Mouse (Mus musculus) forebrain, embryonic 12.5 days (tissue): ENCODE results near the gene Gm49425. TPM values are rescaled to one million over a fixed set of nuclear protein-coding genes. Genes with fewer than 3 reads are reported as not detected.
A peak's percentile ranks its signal among the peaks of the same experiment; 100 is the strongest.
"Not testable (repeated sequence)": the region's sequence is repeated elsewhere in the genome, so short reads cannot be mapped to it uniquely, and the experiment has no call there.

Source experiments
- ATAC-seq: fragments of 200-750 bp; cut with Nextera tagmentation; 2 replicates; pipeline ENCODE4 v1.8.0; 2017; ENCODE audit warnings: moderate TSS enrichment; ENCODE audit not compliant: low FRiP score
- H3K27ac ChIP-seq: fragments of 300-500 bp; sonication (generic); 2 replicates; pipeline ENCODE4 v1.5.1; 2016; ENCODE audit warnings: mild to moderate bottlenecking
- H3K27me3 ChIP-seq: fragments of 300-500 bp; sonication (generic); 2 replicates; pipeline ENCODE4 v1.6.1; 2016; ENCODE audit warnings: mild to moderate bottlenecking
- H3K36me3 ChIP-seq: fragments of 300-500 bp; sonication (generic); replicated peaks from 2 replicates; pipeline ENCODE4 v1.6.1; 2016; ENCODE audit warnings: mild to moderate bottlenecking
- H3K4me1 ChIP-seq: fragments of 300-500 bp; sonication (generic); 2 replicates; pipeline ENCODE4 v1.6.1; 2016
- H3K4me2 ChIP-seq: fragments of 300-500 bp; sonication (generic); 2 replicates; pipeline ENCODE4 v1.6.1; 2016; ENCODE audit warnings: mild to moderate bottlenecking, moderate library complexity
- H3K4me3 ChIP-seq: fragments of 300-500 bp; sonication (generic); replicated peaks from 2 replicates; pipeline ENCODE4 v1.5.1; 2016; ENCODE audit warnings: mild to moderate bottlenecking
- H3K9ac ChIP-seq: fragments of 300-500 bp; sonication (generic); 2 replicates; pipeline ENCODE4 v1.6.1; 2016; ENCODE audit warnings: mild to moderate bottlenecking
- H3K9me3 ChIP-seq: fragments of 300-500 bp; sonication (generic); 2 replicates; pipeline ENCODE4 v1.6.1; 2016
- WGBS: fragments of 180-500 bp; shearing (Covaris S2); methylation state at CpG from one replicate; pipeline ENCODE4 v1.1.7; 2016; 5-methylcytosine and 5-hydroxymethylcytosine counted together
- polyA plus RNA-seq: library from polyadenylated mRNA; unstranded; fragments of >200 nt; fragmentation: Nextera tagmentation; extraction: Ambion mirVana; gene quantifications from 2 replicates; pipeline ENCODE4 v1.2.1, GENCODE M21; 2016

Gene Gm49425
- polyA plus RNA-seq: not detected in 2 replicates

DNA sequence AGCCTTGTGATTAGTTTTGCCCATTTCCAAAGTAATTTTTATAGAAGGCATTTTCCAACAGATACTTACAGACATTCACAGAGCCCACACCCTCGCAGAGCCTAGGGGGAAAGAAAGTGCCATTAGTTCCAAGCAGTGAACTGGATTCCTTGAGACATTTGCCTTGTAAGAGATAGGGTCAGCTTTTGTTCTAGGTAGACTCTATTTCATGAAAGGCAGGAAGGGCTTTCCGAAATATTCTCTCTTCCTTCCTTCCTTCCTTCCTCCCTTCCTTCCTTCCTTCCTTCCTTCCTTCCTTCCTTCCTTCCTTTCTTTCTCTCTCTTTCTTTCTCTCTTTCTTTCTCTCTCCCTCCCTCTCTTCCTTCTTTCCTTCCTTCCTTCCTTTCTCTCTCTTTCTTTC lies at the start of gene Gm49425:
Gene Gm49425 (minus strand): TSS at position 101 of the 400 bp plus-strand sequence.
- H3K27ac ChIP-seq, H3K9ac ChIP-seq, ATAC-seq, H3K36me3 ChIP-seq, H3K4me2 ChIP-seq, H3K9me3 ChIP-seq, H3K27me3 ChIP-seq, H3K4me1 ChIP-seq, H3K4me3 ChIP-seq: not testable (repeated sequence)
- 84% methylated on average over 2 of the region's 2 CpGs for WGBS

DNA sequence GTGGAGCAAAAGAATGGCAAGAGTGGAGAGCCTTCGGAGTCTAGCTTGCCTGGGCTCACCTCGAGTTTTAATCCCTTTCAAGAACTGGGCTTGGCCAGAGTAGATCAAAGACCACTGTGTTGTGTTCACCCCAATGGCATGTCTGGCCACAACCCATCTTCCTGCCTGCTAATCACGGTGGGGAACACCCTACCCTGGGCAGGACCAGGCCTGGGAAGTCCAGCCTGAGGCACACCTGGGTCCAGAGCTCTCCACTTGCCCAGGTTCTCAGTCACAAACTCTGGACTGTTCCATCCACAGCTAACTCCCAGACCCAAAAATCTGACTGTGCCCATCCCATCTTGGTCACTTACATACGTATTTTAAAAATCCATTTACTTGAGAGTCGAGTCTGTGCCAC lies 45.8 kb upstream of the Gm49425 start, which contains the start of gene Krt90:
Gene Krt90 (minus strand): TSS at position 101 of the 400 bp plus-strand sequence.
- ATAC-seq: no peak
- H3K9me3 ChIP-seq: no peaks in the 10 kb centered on the region
- no peaks in the 10 kb centered on the region for H3K27me3 ChIP-seq
- no peak within 1 kb of the TSS for H3K27ac ChIP-seq
- H3K4me2 ChIP-seq: no peak within 1 kb of the TSS
- 65% methylated on average over 5 of the region's 5 CpGs for WGBS
- no peaks in the 10 kb centered on the region for H3K36me3 ChIP-seq
- H3K4me1 ChIP-seq: peaks cover 8% of the 10 kb centered on the region
- no peak within 1 kb of the TSS for H3K4me3 ChIP-seq
- no peak within 1 kb of the TSS for H3K9ac ChIP-seq

DNA sequence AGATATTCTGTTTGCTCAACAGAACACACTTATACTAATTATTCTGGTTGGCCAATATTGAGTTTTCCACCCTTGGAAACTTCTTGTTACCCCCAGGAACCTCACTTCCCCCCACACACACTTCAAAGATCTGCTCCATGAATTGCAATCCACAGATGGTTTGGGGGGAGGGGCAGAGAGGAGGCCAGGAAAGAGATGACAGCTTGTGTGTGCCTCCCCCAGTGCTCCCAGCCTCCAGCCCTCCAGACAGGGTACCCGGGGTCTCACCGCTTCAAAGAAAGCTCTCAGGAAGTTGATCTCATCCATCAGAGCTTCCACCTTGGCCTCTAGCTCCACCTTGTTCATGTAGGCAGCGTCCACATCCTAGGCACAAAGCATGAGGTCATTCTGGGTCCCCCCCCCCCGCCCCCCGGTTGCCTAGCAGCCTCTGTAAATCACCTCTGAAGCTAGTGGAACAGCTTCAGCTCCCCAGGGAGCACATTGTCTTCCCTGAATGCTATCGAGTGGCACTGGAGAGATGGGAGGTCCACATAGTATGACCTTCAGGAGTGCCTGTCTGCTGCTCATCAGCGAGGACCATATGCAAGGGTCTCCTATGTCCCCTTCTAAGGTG lies 41.1 kb upstream of the Gm49425 start:
- Histone ChIP-seq H3K4me2 (no peak overlapping the region), H3K27ac (no peak overlapping the region), H3K4me1 (peaks cover 15% of the 10 kb centered on the region), H3K9ac (no peak overlapping the region), H3K9me3 (no peaks in the 10 kb centered on the region), H3K27me3 (no peaks in the 10 kb centered on the region), H3K4me3 (no peak overlapping the region), H3K36me3 (no peaks in the 10 kb centered on the region)
- WGBS: 6% methylated on average over 6 of the region's 7 CpGs
- no peak for ATAC-seq

DNA sequence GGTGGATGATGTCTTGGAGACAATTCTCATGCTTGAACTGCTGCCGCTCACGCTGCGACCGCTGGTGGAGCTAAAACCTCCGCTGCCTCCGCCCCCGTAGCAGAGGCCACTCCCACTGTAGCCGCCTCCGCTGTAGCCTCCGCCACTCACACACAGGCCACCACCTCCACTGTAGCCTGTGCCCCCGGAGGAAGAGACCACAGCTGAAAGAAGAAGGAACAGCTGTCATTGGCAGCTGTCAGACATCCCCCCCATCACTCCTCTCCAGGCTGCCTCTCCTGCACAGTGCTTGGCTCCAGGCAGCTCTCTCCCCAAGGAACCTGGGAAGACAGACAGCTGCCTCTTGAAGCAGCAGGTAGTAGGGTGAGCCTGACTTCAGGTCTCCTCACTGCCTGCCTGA lies 36.1 kb upstream of the Gm49425 start:
- Histone ChIP-seq H3K4me3 (peak overlapping the region; percentile 8; the same call in 1 of the 2 replicates), H3K9me3 (no peaks in the 10 kb centered on the region), H3K36me3 (no peaks in the 10 kb centered on the region), H3K4me2 (peak overlapping the region; percentile 47), H3K27me3 (peaks cover 9% of the 10 kb centered on the region; the same call in 1 of the 2 replicates), H3K4me1 (peaks cover 17% of the 10 kb centered on the region), H3K9ac (no peak overlapping the region; the same call in 1 of the 2 replicates), H3K27ac (no peak overlapping the region)
- peak; percentile 67 for ATAC-seq
- 1% methylated on average over 10 of the region's 11 CpGs for WGBS

DNA sequence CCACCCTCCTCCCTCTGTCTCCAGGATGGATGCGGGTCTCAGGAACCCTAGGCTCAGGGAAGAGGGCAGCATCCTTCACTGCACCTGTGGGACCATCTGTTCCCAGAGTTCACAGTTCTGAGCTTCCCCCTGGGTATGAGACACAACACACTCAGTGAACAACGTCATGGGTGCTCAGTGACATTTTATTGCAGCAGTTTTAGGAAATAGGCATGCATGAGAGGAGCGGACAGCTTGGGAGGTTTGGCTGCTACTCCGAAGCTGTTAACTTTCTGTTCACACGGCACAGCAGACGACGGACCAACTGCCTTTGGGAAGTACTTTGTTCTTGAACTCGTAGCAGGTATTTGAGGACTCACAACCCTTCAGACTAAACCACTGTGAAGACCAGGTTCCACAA lies 35.1 kb upstream of the Gm49425 start:
- Histone ChIP-seq H3K27ac (no peak overlapping the region), H3K4me1 (peaks cover 10% of the 10 kb centered on the region; the same call in 1 of the 2 replicates), H3K36me3 (no peaks in the 10 kb centered on the region), H3K4me2 (no peak overlapping the region), H3K9ac (no peak overlapping the region), H3K4me3 (no peak overlapping the region), H3K27me3 (peaks cover 9% of the 10 kb centered on the region; the same call in 1 of the 2 replicates), H3K9me3 (no peaks in the 10 kb centered on the region)
- no peak for ATAC-seq
- WGBS: 88% methylated on average over 8 of the region's 8 CpGs

DNA sequence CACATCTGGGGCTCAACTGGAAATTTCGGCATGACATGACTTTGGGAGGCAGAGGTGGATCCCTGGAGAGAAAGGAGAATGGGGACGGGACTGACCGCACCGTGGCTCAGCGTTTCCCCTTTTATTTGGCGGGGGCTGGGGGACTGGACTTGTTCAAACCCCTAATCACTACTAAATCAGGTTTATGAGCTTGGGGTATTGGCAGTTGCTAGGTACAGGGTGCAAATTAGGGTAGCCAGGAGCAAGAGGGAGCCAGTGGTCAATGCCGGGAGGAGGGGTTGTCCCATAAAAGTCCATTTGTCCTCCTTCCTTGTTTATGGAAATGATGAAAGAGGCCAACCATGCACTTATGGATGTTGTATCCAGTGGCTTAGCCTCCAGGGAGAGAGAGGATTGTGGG lies 33.5 kb upstream of the Gm49425 start, which contains the start of gene Krt82:
Gene Krt82 (minus strand): TSS at position 101 of the 400 bp plus-strand sequence.
- Histone ChIP-seq H3K9ac (no peak within 1 kb of the TSS), H3K27ac (no peak within 1 kb of the TSS), H3K4me1 (peaks cover 10% of the 10 kb centered on the region; the same call in 1 of the 2 replicates), H3K27me3 (peaks cover 9% of the 10 kb centered on the region; the same call in 1 of the 2 replicates), H3K9me3 (no peaks in the 10 kb centered on the region), H3K4me3 (no peak within 1 kb of the TSS), H3K4me2 (no peak within 1 kb of the TSS), H3K36me3 (no peaks in the 10 kb centered on the region)
- WGBS: 87% methylated on average over 7 of the region's 7 CpGs
- no peak for ATAC-seq

DNA sequence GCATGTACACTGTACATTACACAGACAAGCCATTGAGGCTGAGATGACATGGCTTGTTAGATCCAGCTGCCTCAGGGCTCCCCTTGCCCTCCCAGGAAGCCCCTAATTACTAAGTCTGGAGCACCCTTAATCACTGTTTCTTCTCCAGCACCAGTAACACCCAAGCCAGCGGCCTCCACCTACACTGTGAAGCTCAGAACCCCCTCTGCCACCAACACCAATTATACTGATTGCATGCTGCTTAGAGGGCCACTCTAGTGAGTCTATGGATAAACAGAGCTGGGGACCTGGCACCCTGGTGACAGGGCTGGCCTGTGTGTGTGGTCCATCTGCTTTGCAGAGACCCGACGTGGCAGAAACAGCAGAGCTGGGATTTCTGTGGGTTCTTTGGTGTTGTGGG lies 27.4 kb upstream of the Gm49425 start:
- no peak overlapping the region for H3K9ac ChIP-seq
- no peak overlapping the region for H3K4me3 ChIP-seq
- H3K9me3 ChIP-seq: no peaks in the 10 kb centered on the region
- H3K36me3 ChIP-seq: no peaks in the 10 kb centered on the region
- no peaks in the 10 kb centered on the region for H3K27me3 ChIP-seq
- no peak overlapping the region for H3K4me2 ChIP-seq
- no peak overlapping the region for H3K27ac ChIP-seq
- ATAC-seq: no peak
- no peaks in the 10 kb centered on the region for H3K4me1 ChIP-seq
- WGBS: 60% methylated on average over 3 of the region's 3 CpGs

DNA sequence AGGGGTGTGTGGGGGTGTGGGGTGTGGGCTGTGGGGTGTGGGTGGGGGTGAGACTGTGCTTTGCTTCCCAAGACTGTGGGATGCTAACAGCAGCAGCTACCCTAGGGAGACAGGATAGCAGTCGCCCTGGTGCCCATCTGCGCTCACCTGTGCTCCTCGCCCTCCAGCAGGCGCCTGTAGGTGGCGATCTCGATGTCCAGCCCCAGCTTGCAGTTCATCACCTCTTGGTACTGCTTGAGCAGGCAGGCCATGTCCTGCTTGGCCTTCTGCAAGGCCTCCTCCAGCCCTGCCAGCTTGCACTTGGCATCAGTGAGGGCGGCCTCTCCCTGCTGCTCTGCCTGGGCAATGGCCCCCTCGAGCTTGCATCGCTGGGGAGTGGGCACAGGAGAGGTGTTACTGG lies 25.5 kb upstream of the Gm49425 start:
- ATAC-seq: no peak
- H3K36me3 ChIP-seq: no peaks in the 10 kb centered on the region
- no peaks in the 10 kb centered on the region for H3K9me3 ChIP-seq
- no peak overlapping the region for H3K4me3 ChIP-seq
- no peak overlapping the region for H3K4me2 ChIP-seq
- no peaks in the 10 kb centered on the region for H3K27me3 ChIP-seq
- no peak overlapping the region for H3K9ac ChIP-seq
- no peaks in the 10 kb centered on the region for H3K4me1 ChIP-seq
- no peak overlapping the region for H3K27ac ChIP-seq
- WGBS: 63% methylated on average over 9 of the region's 9 CpGs

DNA sequence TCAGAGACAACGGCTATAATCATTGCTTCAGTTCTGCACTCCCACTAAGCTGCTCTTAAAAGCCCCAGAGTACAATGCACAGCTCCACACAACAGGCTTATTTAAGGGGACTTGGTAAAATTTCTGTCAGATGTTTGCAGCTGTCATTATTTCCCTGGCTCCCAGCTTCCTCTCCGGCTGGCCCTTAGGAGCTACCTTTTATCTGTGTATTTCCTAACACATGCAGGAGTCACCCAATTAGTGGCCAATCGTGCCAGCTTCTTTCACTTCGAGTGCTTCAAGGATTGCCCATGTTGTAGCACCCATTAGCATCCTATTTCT lies 21.5 kb upstream of the Gm49425 start:
- H3K4me2 ChIP-seq: no peak overlapping the region
- ATAC-seq: no peak
- no peak overlapping the region for H3K4me3 ChIP-seq
- H3K27ac ChIP-seq: no peak overlapping the region
- no peak overlapping the region for H3K9ac ChIP-seq
- H3K9me3 ChIP-seq: no peaks in the 10 kb centered on the region
- WGBS: 50% methylated on average over 4 of the region's 4 CpGs
- H3K36me3 ChIP-seq: no peaks in the 10 kb centered on the region
- no peaks in the 10 kb centered on the region; the same call in 1 of the 2 replicates for H3K27me3 ChIP-seq
- H3K4me1 ChIP-seq: no peaks in the 10 kb centered on the region

DNA sequence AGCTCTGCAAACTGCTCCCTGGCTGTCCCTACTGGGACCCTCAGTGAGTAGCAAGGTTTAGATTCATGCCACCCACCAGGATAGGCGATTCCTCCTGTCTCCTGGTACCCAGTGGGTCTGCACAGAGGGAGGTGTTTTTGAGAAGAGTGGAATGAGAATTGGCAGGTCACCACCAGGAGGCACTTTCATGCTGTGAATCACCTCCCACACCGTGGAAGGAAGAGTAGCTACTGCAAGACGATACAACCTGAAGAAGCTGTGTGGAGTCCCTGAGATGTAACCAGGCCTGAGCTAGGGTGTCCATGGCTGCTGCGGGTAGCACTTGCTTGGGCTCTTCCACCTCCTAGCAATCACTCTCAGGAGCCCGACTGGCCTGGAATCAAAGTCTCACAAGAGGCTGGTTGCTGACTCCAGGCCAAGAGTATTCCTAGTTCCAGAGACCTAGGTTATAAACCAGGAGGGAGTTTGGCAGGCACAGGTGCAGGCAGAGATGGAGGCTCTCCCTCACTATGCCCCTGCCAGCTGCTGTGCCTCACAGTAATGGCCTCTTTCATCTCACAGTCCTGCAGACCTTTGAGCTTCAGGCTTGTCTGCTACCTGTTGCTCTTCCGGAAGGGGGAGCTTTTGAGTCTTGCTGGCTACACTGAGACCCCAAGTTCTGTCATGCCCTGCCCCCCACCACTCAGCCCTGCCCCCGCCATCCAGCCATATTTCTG lies 21.0 kb upstream of the Gm49425 start:
- Histone ChIP-seq H3K4me1 (no peaks in the 10 kb centered on the region), H3K4me3 (no peak overlapping the region), H3K4me2 (no peak overlapping the region), H3K9ac (no peak overlapping the region), H3K27ac (no peak overlapping the region), H3K27me3 (no peaks in the 10 kb centered on the region; the same call in 1 of the 2 replicates), H3K9me3 (no peaks in the 10 kb centered on the region), H3K36me3 (no peaks in the 10 kb centered on the region)
- WGBS: 47% methylated on average over 7 of the region's 7 CpGs
- ATAC-seq: no peak

DNA sequence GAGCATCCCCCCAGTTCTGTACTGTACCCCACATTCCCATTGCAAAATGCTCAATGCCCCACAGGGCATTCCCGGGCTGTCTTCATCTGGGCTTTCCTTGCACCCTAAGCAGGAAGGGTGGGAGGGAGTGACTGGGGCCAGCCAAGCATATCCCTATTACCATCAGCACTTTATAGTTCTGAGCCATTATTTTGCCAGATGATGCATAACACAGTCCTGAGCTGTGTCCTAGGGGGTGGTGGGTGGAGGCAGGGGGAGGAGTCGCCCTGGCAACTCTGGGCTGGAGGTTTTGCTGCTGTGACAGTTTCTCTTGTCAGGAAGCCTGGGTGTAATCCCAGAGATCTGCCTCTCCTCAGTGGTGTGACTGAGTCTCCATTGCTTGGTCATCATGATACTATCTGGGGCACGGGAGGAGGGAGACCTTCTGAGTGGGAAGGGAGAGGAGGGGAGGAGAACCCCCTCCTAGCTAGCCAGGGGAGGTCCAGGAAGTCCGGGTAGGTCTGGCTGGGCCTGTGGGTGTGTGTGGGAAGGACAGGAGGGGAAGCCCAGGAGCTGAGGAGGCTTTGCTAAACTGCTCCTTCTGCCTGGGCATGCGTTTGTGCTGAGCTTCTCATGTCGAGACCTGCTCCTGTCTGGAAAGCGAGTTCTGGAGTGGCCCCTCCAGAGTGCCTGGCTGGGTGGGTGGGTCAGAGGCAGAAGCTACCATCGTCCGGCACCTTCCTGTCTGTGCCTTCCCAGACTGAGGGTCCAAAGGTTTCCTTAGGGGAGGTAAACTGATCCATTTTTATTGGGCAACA lies 19.2 kb upstream of the Gm49425 start:
- no peak for ATAC-seq
- no peak overlapping the region for H3K9ac ChIP-seq
- no peaks in the 10 kb centered on the region; the same call in 1 of the 2 replicates for H3K27me3 ChIP-seq
- no peak overlapping the region for H3K4me3 ChIP-seq
- no peaks in the 10 kb centered on the region for H3K36me3 ChIP-seq
- WGBS: 67% methylated on average over 9 of the region's 9 CpGs
- H3K4me1 ChIP-seq: no peaks in the 10 kb centered on the region
- H3K9me3 ChIP-seq: no peaks in the 10 kb centered on the region
- no peak overlapping the region for H3K27ac ChIP-seq
- H3K4me2 ChIP-seq: no peak overlapping the region

DNA sequence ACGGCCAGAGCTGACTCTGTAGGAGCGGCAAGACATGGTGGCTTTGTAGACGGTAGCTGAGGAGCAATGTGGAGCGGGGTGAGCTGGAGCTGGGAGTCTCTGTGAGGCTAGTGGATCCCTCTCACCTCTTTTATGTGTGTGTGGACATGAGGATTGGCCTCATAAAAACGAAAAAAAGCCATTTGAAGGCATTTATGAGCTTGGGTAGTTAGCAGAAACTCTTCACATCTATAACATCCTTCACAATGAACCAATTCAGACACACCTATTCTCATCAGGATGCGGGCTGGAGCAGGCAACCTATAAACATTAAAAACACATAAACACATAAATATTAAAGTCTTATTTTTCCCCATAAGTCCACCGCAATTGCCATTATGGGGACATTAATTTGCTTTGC lies 15.7 kb upstream of the Gm49425 start, which contains the start of gene Krt84:
Gene Krt84 (minus strand): TSS at position 101 of the 400 bp plus-strand sequence.
- no peak for ATAC-seq
- H3K27me3 ChIP-seq: no peaks in the 10 kb centered on the region; the same call in 1 of the 2 replicates
- WGBS: 86% methylated on average over 7 of the region's 7 CpGs
- H3K4me1 ChIP-seq: no peaks in the 10 kb centered on the region
- no peaks in the 10 kb centered on the region for H3K9me3 ChIP-seq
- H3K4me3 ChIP-seq: no peak within 1 kb of the TSS
- H3K27ac ChIP-seq: no peak within 1 kb of the TSS
- H3K4me2 ChIP-seq: no peak within 1 kb of the TSS
- no peak within 1 kb of the TSS for H3K9ac ChIP-seq
- no peaks in the 10 kb centered on the region for H3K36me3 ChIP-seq
